Mouse (Mus musculus) CH12.LX (cell line): ENCODE measurements around the gene Lpcat2b.

ENCODE experiments used
- BHLHE40 ChIP-seq: IDR thresholded peaks from 2 replicates; pipeline ENCODE4 v1.6.1; 2011; ENCODE audit warnings: mild to moderate bottlenecking, low read depth, low read length, improper control_type of control experiment
- CTCF ChIP-seq, 2 experiments: IDR thresholded peaks in 1 of 2; conservative IDR thresholded peaks in 1 of 2; 2 replicates each; pipeline ENCODE4 v1.5.1; 2011 to 2012; ENCODE audit warnings: low read depth in 2 of 2, low read length in 2 of 2, improper control_type of control experiment in 1 of 2, inconsistent platforms in 1 of 2, mild to moderate bottlenecking in 1 of 2, moderate library complexity in 1 of 2
- EP300 ChIP-seq: IDR thresholded peaks from 2 replicates; pipeline ENCODE4 v1.6.1; 2011; ENCODE audit warnings: low read length, improper control_type of control experiment
- JUND ChIP-seq: conservative IDR thresholded peaks from 2 replicates; pipeline ENCODE4 v1.6.1; 2011; ENCODE audit warnings: low read depth, low read length, improper control_type of control experiment
- MAFK ChIP-seq: IDR thresholded peaks from 2 replicates; pipeline ENCODE4 v1.6.1; 2011; ENCODE audit warnings: low read length, improper control_type of control experiment; ENCODE audit not compliant: insufficient replicate concordance
- MAZ ChIP-seq: IDR thresholded peaks from 2 replicates; pipeline ENCODE4 v1.6.1; 2012; ENCODE audit warnings: low read depth, mild to moderate bottlenecking, inconsistent platforms, low read length, improper control_type of control experiment, moderate library complexity
- MEF2A ChIP-seq: IDR thresholded peaks from 2 replicates; pipeline ENCODE4 v1.6.1; 2014; ENCODE audit warnings: low read depth, mild to moderate bottlenecking, inconsistent platforms, low read length, improper control_type of control experiment, borderline replicate concordance
- POLR2A ChIP-seq: IDR thresholded peaks from 2 replicates; pipeline ENCODE4 v1.6.1; 2011; ENCODE audit warnings: low read depth, mild to moderate bottlenecking, improper control_type of control experiment, low read length
- RCOR1 ChIP-seq: conservative IDR thresholded peaks from 2 replicates; pipeline ENCODE4 v1.6.1; 2012; ENCODE audit warnings: low read depth, mild to moderate bottlenecking, inconsistent platforms, low read length, improper control_type of control experiment
- SIN3A ChIP-seq: IDR thresholded peaks from 2 replicates; pipeline ENCODE4 v1.6.1; 2012; ENCODE audit warnings: low read length, improper control_type of control experiment, inconsistent platforms
- TCF12 ChIP-seq: IDR thresholded peaks from 2 replicates; pipeline ENCODE4 v1.6.1; 2014; ENCODE audit warnings: low read depth, mild to moderate bottlenecking, inconsistent platforms, low read length, improper control_type of control experiment
- USF1 ChIP-seq: IDR thresholded peaks from 2 replicates; pipeline ENCODE4 v1.6.1; 2014; ENCODE audit warnings: low read depth, mild to moderate bottlenecking, inconsistent platforms, low read length, improper control_type of control experiment
- ZNF384 ChIP-seq: IDR thresholded peaks from 2 replicates; pipeline ENCODE4 v1.6.1; 2012; ENCODE audit warnings: low read depth, low read length, improper control_type of control experiment, inconsistent platforms

- TF ChIP-seq CTCF (conservative IDR thresholded peaks at IDR 0.05 in 1 of 2, IDR thresholded peaks at IDR 0.05 in 1 of 2; ENCODE audit: low read depth in 2 of 2, low read length in 2 of 2) (no peak), RCOR1 (no peak), BHLHE40 (no peak), MAZ (no peak), JUND (no peak), EP300 (no peak), USF1 (no peak), POLR2A (no peak), MEF2A (no peak), SIN3A (no peak), ZNF384 (no peak), MAFK (no peak), TCF12 (no peak)
These were observed 20.0 kb upstream of the Lpcat2b start for GRCm38 (mm10) chr5:107411326-107411725.
